Mouse (Mus musculus) lung, adult 2 months (tissue): ENCODE data around the gene Prr36. TPM values are rescaled to one million over a fixed set of nuclear protein-coding genes. Genes with fewer than 3 reads are reported as not detected.

Experiments
- DNase-seq: peaks from one replicate; pipeline ENCODE4 v3.0.0; 2022
- H3K4me1 ChIP-seq: fragments of 200-500 bp; 2 replicates; pipeline ENCODE4 v1.6.1; 2011; ENCODE audit warnings: low read length; ENCODE audit not compliant: control insufficient read depth, insufficient read depth
- H3K4me3 ChIP-seq: fragments of 200-500 bp; replicated peaks from 2 replicates; pipeline ENCODE3; 2011; ENCODE audit warnings: low read depth, mild to moderate bottlenecking, control low read depth, low read length; ENCODE audit errors: extremely low read depth
- CTCF ChIP-seq: fragments of 200-500 bp; IDR thresholded peaks from 2 replicates; pipeline ENCODE4 v1.5.1; 2011; ENCODE audit warnings: mild to moderate bottlenecking, low read length, control low read depth; ENCODE audit not compliant: insufficient read depth
- POLR2A ChIP-seq: fragments of 200-500 bp; IDR thresholded peaks from 2 replicates; pipeline ENCODE4 v1.6.1; 2011; ENCODE audit warnings: low read depth, mild to moderate bottlenecking, control low read depth, low read length, borderline replicate concordance; ENCODE audit errors: extremely low read depth
- WGBS: fragments of 180-500 bp; shearing (Covaris S2); methylation state at CpG from one replicate; pipeline ENCODE4 v1.1.7; 2018; 5-methylcytosine and 5-hydroxymethylcytosine counted together
- polyA plus RNA-seq: library from polyadenylated mRNA; depleted of rRNA; stranded (reverse); fragments of >200 nt; gene quantifications from 2 replicates; pipeline ENCODE4 v1.2.3, GENCODE M21; 2012

Gene Prr36
- polyA plus RNA-seq, 1 experiment, result 1.6 TPM

- Histone ChIP-seq H3K4me3 (peak overlapping the region; percentile 95), H3K4me1 (peaks cover 5% of the 10 kb centered on the region; the same call in 1 of the 2 replicates)
- TF ChIP-seq CTCF, result no peak
- no peak for TF ChIP-seq POLR2A
- DNase-seq, result no peak
- 7% methylated on average over 19 of the region's 19 CpGs for WGBS
Observed at GRCm38 (mm10) chr8:4239193-4239890, 22.1 kb upstream of the Prr36 start.

GRCm38 (mm10) chr8:4238434-4239192, 21.4 kb upstream of the Prr36 start, which contains the start of the genes Map2k7 and Gm49320:
Map2k7 (plus strand) TSS chr8:4238740.
Gm49320 (plus strand) TSS chr8:4238865.
- under 1% methylated on average over 71 of the region's 71 CpGs for WGBS
- peak; percentile 99 for DNase-seq
- Histone ChIP-seq H3K4me1 (peaks cover 5% of the 10 kb centered on the region; the same call in 1 of the 2 replicates), H3K4me3 (peak within 1 kb of the TSS; percentile 95)
- TF ChIP-seq CTCF (peak; percentile 36), POLR2A (peak; percentile 67; the same call in 1 of the 2 replicates)

- peaks cover 5% of the 10 kb centered on the region; the same call in 1 of the 2 replicates for H3K4me1 ChIP-seq
- H3K4me3 ChIP-seq, result peak overlapping the region; percentile 95
- TF ChIP-seq CTCF, result no peak
- peak; percentile 47; the same call in 1 of the 2 replicates for TF ChIP-seq POLR2A
- 12% methylated on average over 15 of the region's 15 CpGs for WGBS
- DNase-seq, result no peak
Observed at GRCm38 (mm10) chr8:4237814-4238433, 20.7 kb upstream of the Prr36 start.

GRCm38 (mm10) chr8:4230612-4231351, 13.5 kb upstream of the Prr36 start:
- TF ChIP-seq CTCF (no peak), POLR2A (no peak)
- no peak overlapping the region for H3K4me3 ChIP-seq
- WGBS, result 50% methylated on average over 10 of the region's 10 CpGs
- peak; percentile 53 for DNase-seq
- H3K4me1 ChIP-seq, result no peaks in the 10 kb centered on the region

- TF ChIP-seq POLR2A (no peak), CTCF (no peak)
- DNase-seq, result no peak
- WGBS, result 66% methylated on average over 5 of the region's 5 CpGs
- Histone ChIP-seq H3K4me1 (no peaks in the 10 kb centered on the region), H3K4me3 (no peak overlapping the region)
Observed at GRCm38 (mm10) chr8:4229784-4230183, 12.5 kb upstream of the Prr36 start.

GRCm38 (mm10) chr8:4227919-4228318, 10.7 kb upstream of the Prr36 start:
- Histone ChIP-seq H3K4me3 (no peak overlapping the region), H3K4me1 (no peaks in the 10 kb centered on the region)
- no peak for DNase-seq
- TF ChIP-seq CTCF (no peak), POLR2A (no peak)
- 94% methylated on average over 4 of the region's 4 CpGs for WGBS

- H3K4me3 ChIP-seq, result peak within 1 kb of the TSS; percentile 63
- 9% methylated on average over 33 of the region's 33 CpGs for WGBS
- TF ChIP-seq POLR2A (no peak), CTCF (no peak)
- peak; percentile 48 for DNase-seq
- H3K4me1 ChIP-seq, result no peaks in the 10 kb centered on the region
Observed at GRCm38 (mm10) chr8:4226739-4227347, 9.6 kb upstream of the Prr36 start, which contains the start of gene Lrrc8e. Lrrc8e (plus strand) TSS chr8:4226827.

- WGBS, result 28% methylated on average over 4 of the region's 4 CpGs
- Histone ChIP-seq H3K4me3 (peak overlapping the region; percentile 19), H3K4me1 (no peaks in the 10 kb centered on the region)
- DNase-seq, result no peak
- no peak for TF ChIP-seq CTCF
- no peak for TF ChIP-seq POLR2A
Observed at GRCm38 (mm10) chr8:4226323-4226722, 9.1 kb upstream of the Prr36 start.
